9 mouse cellular contexts compared by ENCODE assay signal in genomic region chr6:127454344-127454707, GRCm38 (mm10). TPM values are rescaled to one million over a fixed set of nuclear protein-coding genes. Genes with fewer than 3 reads are reported as not detected.
DNase-seq lines count a peak whose midpoint lies in the region; ATAC-seq and TF ChIP-seq lines count a peak whose summit lies in the region.
"Had no signal": no experiment of that assay in that cellular context is flagged by ENCODE, and none has a peak within 500 bp of the region (broad histone marks: within the 10 kb centered on the region; RNA-seq: fewer than 3 reads in every experiment).

No protein-coding gene starts in this region.

- H3K79me2 ChIP-seq in CH12.LX (replicated peaks; ENCODE audit: control insufficient read depth, extremely low read depth, insufficient read depth, poor library complexity, severe bottlenecking): peaks cover 19% of the 10 kb centered on the region

- no peak for TF ChIP-seq RAD21 in CH12.LX (IDR thresholded peaks at IDR 0.05; ENCODE audit: low read depth, low read length)

- no peak for TF ChIP-seq CTCF in CH12.LX (conservative IDR thresholded peaks at IDR 0.05 in 1 of 2, IDR thresholded peaks at IDR 0.05 in 1 of 2; ENCODE audit: low read depth in 2 of 2, low read length in 2 of 2)

- H3K9me3 ChIP-seq in heart, embryonic 10.5 days: no peaks in the 10 kb centered on the region
- no peaks in the 10 kb centered on the region for H3K9me3 ChIP-seq in CH12.LX (replicated peaks; ENCODE audit: low read length)
- H3K9me3 ChIP-seq in forebrain, embryonic 15.5 days: no peaks in the 10 kb centered on the region
- H3K9me3 ChIP-seq in liver, embryonic 13.5 days (replicated peaks): no peaks in the 10 kb centered on the region

- intact Hi-C loops in heart, postnatal 36 days (cut with DNase I): no loop called here
- intact Hi-C loops in left cerebral cortex, postnatal 4 days (cut with DNase I): no loop called here

- H3K36me3 ChIP-seq in heart, embryonic 10.5 days: no peaks in the 10 kb centered on the region
- H3K36me3 ChIP-seq in CH12.LX (replicated peaks in 1 of 2; ENCODE audit: control insufficient read depth in 1 of 2, insufficient read depth in 1 of 2, low read length in 1 of 2): no peaks in the 10 kb centered on the region
- H3K36me3 ChIP-seq in forebrain, embryonic 15.5 days: no peaks in the 10 kb centered on the region
- no peaks in the 10 kb centered on the region for H3K36me3 ChIP-seq in liver, embryonic 13.5 days

- 0 out of 2 replicates have a peak, but pooled peaks cover 10% of the 10 kb centered on the region for H3K4me1 ChIP-seq in heart, embryonic 10.5 days
- peaks cover 16 to 49% of the 10 kb centered on the region in 2 experiments for H3K4me1 ChIP-seq in CH12.LX (ENCODE audit: control insufficient read depth in 1 of 2, insufficient read depth in 2 of 2)
- H3K4me1 ChIP-seq in forebrain, embryonic 15.5 days: peaks cover 31% of the 10 kb centered on the region
- H3K4me1 ChIP-seq in liver, embryonic 13.5 days (replicated peaks): peaks cover 16% of the 10 kb centered on the region

- no peak for TF ChIP-seq POLR2A in CH12.LX (IDR thresholded peaks at IDR 0.05; ENCODE audit: low read depth, low read length)

- H3K27me3 ChIP-seq in heart, embryonic 10.5 days (ENCODE audit: insufficient read depth, poor library complexity, severe bottlenecking): peaks cover 4% of the 10 kb centered on the region; the same call in 1 of the 2 replicates
- H3K27me3 ChIP-seq in CH12.LX (replicated peaks): no peaks in the 10 kb centered on the region
- no peaks in the 10 kb centered on the region for H3K27me3 ChIP-seq in forebrain, embryonic 15.5 days
- peaks cover 19% of the 10 kb centered on the region for H3K27me3 ChIP-seq in liver, embryonic 13.5 days

- TF ChIP-seq EP300 in CH12.LX (IDR thresholded peaks at IDR 0.05; ENCODE audit: low read length): no peak

- dilution Hi-C loops in CH12.LX (cut with MboI; ENCODE audit: extremely low pct_ligation_motif_present, extremely low pct_unique_long_range_greater_than_20kb, low sequenced_read_pairs): no loop called here

- 46% methylated on average over 10 of the region's 10 CpGs for WGBS in heart, embryonic 10.5 days
- 34% methylated on average over 10 of the region's 10 CpGs for WGBS in forebrain, embryonic 15.5 days
- 30% methylated on average over 10 of the region's 10 CpGs for WGBS in liver, embryonic 13.5 days (ENCODE audit: insufficient replicate concordance)

- peak overlapping the region; percentile 73 for H3K4me3 ChIP-seq in heart, embryonic 10.5 days
- H3K4me3 ChIP-seq in CH12.LX (replicated peaks in 1 of 3; ENCODE audit: low read depth in 2 of 3, low read length in 2 of 3, poor library complexity in 1 of 3): peak overlapping the region; percentile 67 to 71 (median 68)
- H3K4me3 ChIP-seq in forebrain, embryonic 15.5 days: peak overlapping the region; percentile 68
- peak overlapping the region; percentile 75 for H3K4me3 ChIP-seq in liver, embryonic 13.5 days (replicated peaks)

- H3K9ac ChIP-seq in CH12.LX (ENCODE audit: insufficient read depth, low read depth): peak overlapping the region; percentile 93
- H3K9ac ChIP-seq in forebrain, embryonic 15.5 days (replicated peaks): peak overlapping the region; percentile 73
- H3K9ac ChIP-seq in liver, embryonic 13.5 days: peak overlapping the region; percentile 76

- no peak for ATAC-seq in forebrain, embryonic 15.5 days (replicated peaks)
- ATAC-seq in liver, embryonic 13.5 days (ENCODE audit: low read depth): no peak
- ATAC-seq in erythroid progenitor cell, adult 5-6 weeks (replicated peaks; ENCODE audit: low FRiP score, poor library complexity, severe bottlenecking): no peak

- H3K4me2 ChIP-seq in CH12.LX (ENCODE audit: insufficient read depth, low read depth, poor library complexity, severe bottlenecking): peak overlapping the region; percentile 67
- peak overlapping the region; percentile 53 for H3K4me2 ChIP-seq in forebrain, embryonic 15.5 days (replicated peaks)
- peak overlapping the region; percentile 83 for H3K4me2 ChIP-seq in liver, embryonic 13.5 days

- in situ Hi-C loops in CH12.LX (cut with MboI; ENCODE audit: low pct_ligation_motif_present, low pct_unique_long_range_greater_than_20kb, low sequenced_read_pairs): loop anchor here (10.0 kb wide), 1 partner anchor 310 kb away; no protein-coding TSS in a partner anchor

- no peak for DNase-seq in heart, embryonic 10.5 days (ENCODE audit: low spot score)
- DNase-seq in heart, postnatal 36 days: no peak
- no peak for DNase-seq in CH12.LX (ENCODE audit: extremely low read depth)
- no peak for DNase-seq in liver, embryonic 13.5 days
- no peak for DNase-seq in left cerebral cortex, postnatal 4 days
- DNase-seq in adrenal gland, adult 18-20 months (ENCODE audit: low spot score in 2 of 2): no peak
- DNase-seq: thymus, adult 18-20 months had no signal

- H3K27ac ChIP-seq in heart, embryonic 10.5 days: peak overlapping the region; percentile 96; the same call in 1 of the 2 replicates
- H3K27ac ChIP-seq in CH12.LX (ENCODE audit: insufficient read depth, low read depth): no peak overlapping the region
- H3K27ac ChIP-seq in forebrain, embryonic 15.5 days (replicated peaks): peak overlapping the region; percentile 96
- no peak overlapping the region for H3K27ac ChIP-seq in liver, embryonic 13.5 days

TF ChIP-seq in CH12.LX, 34 proteins besides CTCF, POLR2A, EP300 and RAD21:
- TF ChIP-seq TCF12 (IDR thresholded peaks at IDR 0.05; ENCODE audit: low read depth, low read length) (no peak), UBTF (IDR thresholded peaks at IDR 0.05; ENCODE audit: low read depth, low read length) (no peak), GABPA (IDR thresholded peaks at IDR 0.05; ENCODE audit: insufficient replicate concordance, low read depth, low read length) (no peak)

RNA-seq across cellular contexts. Expression of gene Parp11, which starts 7.7 kb away (rescaled TPM):
- polyA plus RNA-seq in heart, embryonic 10.5 days (2016; fragmentation: Nextera tagmentation; extraction: Ambion mirVana): 19.1 and 22.7 TPM in 2 replicates
- total RNA-seq in heart, postnatal 36 days (2021): 1 to 10 TPM; 6.8 to 7.2 TPM
- total RNA-seq in CH12.LX (2012; rRNA removed): 8.9 and 9.2 TPM in 2 replicates
- 7.2 and 9.7 TPM in 2 replicates for total RNA-seq in CH12.LX (2014; rRNA removed)
- 10.4 and 11.4 TPM in 2 replicates for polyA plus RNA-seq in CH12.LX (2012; ENCODE audit: insufficient read length, low read depth)
- polyA plus RNA-seq in forebrain, embryonic 15.5 days (2015; fragmentation: Nextera tagmentation; extraction: Ambion mirVana): 80.1 and 82.1 TPM in 2 replicates
- polyA plus RNA-seq in liver, embryonic 13.5 days (2015; fragmentation: Nextera tagmentation; extraction: Ambion mirVana): 6.2 and 7.5 TPM in 2 replicates
- 38.2 and 49.9 TPM in 2 replicates for total RNA-seq in erythroid progenitor cell, adult 5-6 weeks (2015; ENCODE audit: low replicate concordance)
- total RNA-seq in erythroid progenitor cell, adult 5-6 weeks (2017; ENCODE audit: low replicate concordance): 58.1 and 84.8 TPM in 2 replicates
- total RNA-seq in left cerebral cortex, postnatal 4 days (2021): 10 to 100 TPM; 59.1 to 60.9 TPM
- total RNA-seq in adrenal gland, adult 18-20 months (2021): 10 to 100 TPM; 17.0 to 18.1 TPM

Comparison
In these comparisons a context has a peak if more than half of its experiments do, and no peak if none do; other contexts are left out.
1. H3K27ac ChIP-seq: peak in heart, embryonic 10.5 days (single experiment) and forebrain, embryonic 15.5 days (single experiment); none in CH12.LX (single experiment) and liver, embryonic 13.5 days (single experiment).
2. Peak in every context shown above with its lines, with median percentiles within 50 percentile points of each other: H3K4me3 ChIP-seq, H3K4me2 ChIP-seq and H3K9ac ChIP-seq.